Mouse (Mus musculus): ENCODE measurements around the gene Vmn2r60.
"Not testable (repeated sequence)": the region's sequence is repeated elsewhere in the genome, so short reads cannot be mapped to it uniquely, and the experiment has no call there.

The Vmn2r60 gene

GRCm38 (mm10) chr7:42107470-42107869, at the start of gene Vmn2r60:
Gene Vmn2r60 (plus strand): TSS chr7:42107770.
- DNase-seq (ENCODE audit: low read depth, low spot score) = no peak

GRCm38 (mm10) chr7:42058923-42059322, 48.6 kb upstream of the Vmn2r60 start, which contains the start of gene Vmn2r59:
Gene Vmn2r59 (minus strand): TSS chr7:42059023.
- DNase-seq (ENCODE audit: low read depth, low spot score) = no peak

DNA sequence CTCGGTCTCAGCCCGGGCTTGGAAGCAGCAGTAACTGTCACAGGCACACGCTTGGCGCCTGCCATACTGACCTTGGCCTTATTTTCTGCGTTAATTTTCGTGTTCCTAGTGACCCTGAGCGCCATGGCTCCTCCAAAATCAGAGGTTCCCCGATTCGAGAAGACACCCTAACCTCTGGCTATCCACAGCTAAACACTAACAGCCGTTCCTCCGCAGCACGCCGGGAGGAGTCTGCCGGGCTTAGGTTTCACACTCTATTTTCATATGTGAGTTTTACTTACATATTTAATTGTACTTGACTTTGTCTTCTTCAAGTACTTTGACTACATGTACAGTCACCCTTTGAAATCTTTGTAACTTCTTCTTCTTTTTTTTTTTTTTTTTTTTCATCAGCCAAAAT, 509 bp upstream of the Vmn2r60 start:
- DNase-seq (ENCODE audit: low read depth, low spot score) = not testable (repeated sequence)
